Mouse (Mus musculus) stomach, embryonic 16.5 days (tissue): ENCODE measurements around the gene Trim66. TPM values are rescaled to one million over a fixed set of nuclear protein-coding genes. Genes with fewer than 3 reads are reported as not detected.

Source experiments
- ATAC-seq: fragments of 200-750 bp; cut with Nextera tagmentation; 2 replicates; pipeline ENCODE4 v1.8.0; 2017; ENCODE audit warnings: moderate number of reproducible peaks, moderate TSS enrichment; ENCODE audit not compliant: insufficient read depth, low FRiP score
- H3K27ac ChIP-seq: fragments of 300-500 bp; sonication (generic); 2 replicates; pipeline ENCODE4 v1.5.1; 2014; ENCODE audit warnings: low read length
- H3K27me3 ChIP-seq: fragments of 300-500 bp; sonication (generic); 2 replicates; pipeline ENCODE4 v1.6.1; 2014; ENCODE audit warnings: low read length, control low read depth, mixed read lengths; ENCODE audit not compliant: control insufficient read depth, insufficient read depth
- H3K36me3 ChIP-seq: fragments of 300-500 bp; sonication (generic); 2 replicates; pipeline ENCODE4 v1.6.1; 2014; ENCODE audit warnings: low read length; ENCODE audit not compliant: control insufficient read depth, insufficient read depth
- H3K4me1 ChIP-seq: fragments of 300-500 bp; sonication (generic); 2 replicates; pipeline ENCODE4 v1.6.1; 2014; ENCODE audit warnings: low read length, control low read depth, mixed read lengths; ENCODE audit not compliant: control insufficient read depth, insufficient read depth
- H3K4me2 ChIP-seq: fragments of 300-500 bp; sonication (generic); 2 replicates; pipeline ENCODE4 v1.6.1; 2014; ENCODE audit warnings: low read depth, low read length, mixed read lengths
- H3K4me3 ChIP-seq: fragments of 300-500 bp; sonication (generic); replicated peaks from 2 replicates; pipeline ENCODE4 v1.5.1; 2014; ENCODE audit warnings: mild to moderate bottlenecking, low read length
- H3K9ac ChIP-seq: fragments of 300-500 bp; sonication (generic); 2 replicates; pipeline ENCODE4 v1.6.1; 2014; ENCODE audit warnings: low read length
- H3K9me3 ChIP-seq: fragments of 300-500 bp; sonication (generic); replicated peaks from 2 replicates; pipeline ENCODE4 v1.6.1; 2016; ENCODE audit warnings: low read length, control low read depth; ENCODE audit not compliant: control insufficient read depth
- WGBS: fragments of 180-500 bp; shearing (Covaris S2); extraction: QIAGEN DNeasy Blood & Tissue Kit; methylation state at CpG from one replicate; pipeline ENCODE4 v1.1.7; 2014; 5-methylcytosine and 5-hydroxymethylcytosine counted together
- polyA plus RNA-seq: library from polyadenylated mRNA; unstranded; fragments of >200 nt; fragmentation: Nextera tagmentation; extraction: Ambion mirVana; gene quantifications from 2 replicates; pipeline ENCODE4 v1.2.1, GENCODE M21; 2015

Trim66 gene
- polyA plus RNA-seq, 1 experiment from 2014 or later, result 0.09 TPM

DNA sequence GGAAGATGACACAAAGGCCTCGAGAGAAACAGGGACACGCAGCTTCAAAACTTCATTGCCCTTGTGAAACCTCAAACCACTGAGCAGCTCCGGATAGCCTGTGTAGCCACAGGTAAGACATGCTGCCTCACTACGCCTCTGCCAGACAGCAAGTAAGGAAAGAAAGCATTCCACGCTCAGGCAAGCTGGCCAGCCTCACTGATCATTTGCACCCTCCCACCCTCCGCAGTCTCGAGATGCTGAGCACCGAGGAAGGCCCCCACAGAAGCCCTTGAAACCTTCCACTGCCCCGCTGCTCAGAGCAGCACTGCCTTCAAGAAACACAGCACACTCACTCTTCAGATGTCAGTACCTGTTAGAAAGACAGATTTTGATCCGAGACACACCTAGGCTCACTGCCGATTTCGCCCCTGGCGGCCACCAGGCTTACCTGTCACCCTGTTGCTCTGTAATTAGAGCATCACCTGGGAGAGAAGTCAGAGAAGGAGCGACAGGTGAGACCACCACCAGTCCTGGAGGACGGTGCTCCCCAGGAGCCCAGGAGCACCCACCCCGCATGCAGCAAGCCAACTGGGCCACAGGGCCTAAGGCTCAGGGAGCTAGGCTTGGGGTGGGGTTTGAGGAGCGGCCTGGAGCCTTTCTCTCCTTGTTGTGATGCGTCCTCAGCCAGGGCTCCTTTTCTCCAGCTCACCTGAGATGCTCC lies 15.2 kb downstream of the Trim66 start:
- H3K27ac ChIP-seq, result no peak overlapping the region
- no peak overlapping the region for H3K9ac ChIP-seq
- no peaks in the 10 kb centered on the region for H3K9me3 ChIP-seq
- H3K4me2 ChIP-seq, result no peak overlapping the region
- no peaks in the 10 kb centered on the region for H3K36me3 ChIP-seq
- WGBS, result 56% methylated on average over 18 of the region's 18 CpGs
- 0 out of 2 replicates have a peak, but pooled peaks cover 3% of the 10 kb centered on the region for H3K4me1 ChIP-seq
- H3K4me3 ChIP-seq, result no peak overlapping the region
- no peak for ATAC-seq
- no peaks in the 10 kb centered on the region for H3K27me3 ChIP-seq

GRCm38 (mm10) chr7:109484221-109484620 lies 23.7 kb downstream of the Trim66 start:
- no peak overlapping the region for H3K4me3 ChIP-seq

GRCm38 (mm10) chr7:109480765-109481197 lies 27.2 kb downstream of the Trim66 start:
- H3K36me3 ChIP-seq, result no peaks in the 10 kb centered on the region
- H3K4me3 ChIP-seq, result no peak overlapping the region
- no peaks in the 10 kb centered on the region for H3K9me3 ChIP-seq
- 26% methylated on average over 7 of the region's 7 CpGs for WGBS
- no peaks in the 10 kb centered on the region for H3K27me3 ChIP-seq
- ATAC-seq, result no peak; the same call in 1 of the 2 replicates
- peak overlapping the region; percentile 0; the same call in 1 of the 2 replicates for H3K4me2 ChIP-seq
- H3K4me1 ChIP-seq, result no peaks in the 10 kb centered on the region
- H3K9ac ChIP-seq, result no peak overlapping the region
- H3K27ac ChIP-seq, result no peak overlapping the region

More at GRCm38 (mm10) chr7:109484221-109484620, 23.7 kb downstream of the Trim66 start:
- Histone ChIP-seq H3K36me3 (no peaks in the 10 kb centered on the region), H3K4me1 (no peaks in the 10 kb centered on the region), H3K9me3 (no peaks in the 10 kb centered on the region), H3K27ac (no peak overlapping the region), H3K27me3 (no peaks in the 10 kb centered on the region), H3K9ac (no peak overlapping the region), H3K4me2 (no peak overlapping the region)
- WGBS, result 60% methylated on average over 5 of the region's 5 CpGs
- ATAC-seq, result no peak

DNA sequence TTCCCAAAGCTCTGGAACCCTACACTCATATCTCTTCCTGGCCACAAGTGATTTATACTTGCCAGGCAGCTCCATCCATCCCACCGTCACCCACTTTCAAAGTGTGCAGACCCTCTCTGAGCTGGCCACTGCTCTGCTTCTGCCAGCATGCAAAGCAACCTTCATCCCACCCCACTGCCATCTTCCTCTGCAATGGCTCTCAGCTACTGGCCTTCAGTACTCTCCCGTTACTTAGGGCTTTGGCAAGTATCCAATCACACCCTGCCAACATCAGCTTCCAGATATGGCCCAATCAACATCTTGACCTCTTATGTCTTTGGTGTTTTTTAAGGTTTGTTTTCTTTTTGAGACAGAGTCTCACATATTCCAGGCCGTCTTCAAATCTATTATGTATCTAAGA lies 30.0 kb downstream of the Trim66 start:
- no peak overlapping the region for H3K4me3 ChIP-seq
- no peak for ATAC-seq
- H3K27ac ChIP-seq, result no peak overlapping the region
- no peaks in the 10 kb centered on the region for H3K27me3 ChIP-seq
- no peaks in the 10 kb centered on the region for H3K9me3 ChIP-seq
- H3K4me1 ChIP-seq, result no peaks in the 10 kb centered on the region
- H3K36me3 ChIP-seq, result no peaks in the 10 kb centered on the region
- H3K4me2 ChIP-seq, result no peak overlapping the region
- 65% methylated on average over 3 of the region's 3 CpGs for WGBS
- no peak overlapping the region for H3K9ac ChIP-seq

DNA sequence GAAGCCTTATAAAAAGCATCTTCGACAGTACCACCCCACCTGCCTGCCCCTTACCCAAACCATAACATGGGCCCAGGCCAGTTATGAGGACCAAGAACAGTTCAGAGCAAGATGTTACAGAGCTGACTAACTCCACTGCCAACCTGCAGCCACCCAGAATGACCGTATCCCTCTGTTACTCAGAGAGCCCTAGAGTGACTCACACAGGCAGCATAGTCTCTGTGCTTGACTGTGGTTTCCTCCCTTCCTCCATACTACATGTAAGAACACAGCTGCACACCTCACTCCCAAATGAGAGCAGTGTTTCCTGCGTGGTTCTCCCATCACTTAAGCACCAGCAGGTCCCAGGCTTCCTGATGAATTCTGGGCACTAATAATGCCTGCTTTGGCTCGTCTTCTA lies 37.2 kb downstream of the Trim66 start:
- no peak for ATAC-seq
- H3K27ac ChIP-seq, result no peak overlapping the region
- no peaks in the 10 kb centered on the region for H3K4me1 ChIP-seq
- no peaks in the 10 kb centered on the region for H3K27me3 ChIP-seq
- no peak overlapping the region for H3K4me2 ChIP-seq
- WGBS, result 73% methylated on average over 4 of the region's 4 CpGs
- H3K4me3 ChIP-seq, result no peak overlapping the region
- H3K9ac ChIP-seq, result no peak overlapping the region
- no peaks in the 10 kb centered on the region for H3K9me3 ChIP-seq
- H3K36me3 ChIP-seq, result no peaks in the 10 kb centered on the region

DNA sequence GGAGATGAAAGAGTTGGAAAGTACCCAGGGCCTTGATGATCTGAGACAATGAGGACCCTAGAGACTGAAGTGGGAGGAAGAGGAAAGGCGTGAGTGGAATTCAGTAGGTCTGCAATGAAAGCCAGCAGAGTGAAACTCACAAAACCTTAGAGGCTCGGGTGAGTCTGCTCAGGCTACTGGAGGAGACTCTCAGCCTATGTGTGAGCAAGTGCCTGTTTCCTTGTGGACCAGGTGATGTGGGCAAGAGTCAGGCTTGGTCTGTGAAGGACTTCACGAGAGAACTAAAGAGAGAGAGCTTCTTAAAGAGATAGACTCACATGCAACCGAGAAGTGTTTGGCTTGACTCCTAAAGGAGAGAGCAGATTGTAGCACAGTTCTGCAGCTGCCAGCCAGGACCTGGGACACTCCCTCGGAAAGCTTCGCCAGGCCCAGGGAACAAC lies 39.7 kb downstream of the Trim66 start:
- H3K36me3 ChIP-seq, result no peaks in the 10 kb centered on the region
- no peaks in the 10 kb centered on the region for H3K27me3 ChIP-seq
- no peak overlapping the region for H3K4me3 ChIP-seq
- no peak overlapping the region for H3K27ac ChIP-seq
- H3K9me3 ChIP-seq, result no peaks in the 10 kb centered on the region
- WGBS, result 51% methylated on average over 6 of the region's 6 CpGs
- H3K4me1 ChIP-seq, result no peaks in the 10 kb centered on the region
- H3K9ac ChIP-seq, result no peak overlapping the region
- no peak overlapping the region for H3K4me2 ChIP-seq
- ATAC-seq, result no peak

- ATAC-seq, result no peak
- WGBS, result 31% methylated on average over 2 of the region's 2 CpGs
Measured at GRCm38 (mm10) chr7:109467591-109467990, 40.3 kb downstream of the Trim66 start.

GRCm38 (mm10) chr7:109460698-109461097 lies 47.2 kb downstream of the Trim66 start:
- Histone ChIP-seq H3K9ac (no peak overlapping the region), H3K4me1 (no peaks in the 10 kb centered on the region), H3K4me2 (no peak overlapping the region), H3K36me3 (no peaks in the 10 kb centered on the region), H3K4me3 (no peak overlapping the region), H3K27me3 (no peaks in the 10 kb centered on the region), H3K9me3 (no peaks in the 10 kb centered on the region), H3K27ac (no peak overlapping the region)
- WGBS, result 91% methylated on average over 8 of the region's 8 CpGs
- ATAC-seq, result no peak

More at GRCm38 (mm10) chr7:109467591-109467990, 40.3 kb downstream of the Trim66 start:
- Histone ChIP-seq H3K4me3 (no peak overlapping the region), H3K36me3 (no peaks in the 10 kb centered on the region), H3K9ac (no peak overlapping the region), H3K4me1 (no peaks in the 10 kb centered on the region), H3K9me3 (no peaks in the 10 kb centered on the region), H3K27ac (no peak overlapping the region), H3K27me3 (no peaks in the 10 kb centered on the region), H3K4me2 (no peak overlapping the region)

DNA sequence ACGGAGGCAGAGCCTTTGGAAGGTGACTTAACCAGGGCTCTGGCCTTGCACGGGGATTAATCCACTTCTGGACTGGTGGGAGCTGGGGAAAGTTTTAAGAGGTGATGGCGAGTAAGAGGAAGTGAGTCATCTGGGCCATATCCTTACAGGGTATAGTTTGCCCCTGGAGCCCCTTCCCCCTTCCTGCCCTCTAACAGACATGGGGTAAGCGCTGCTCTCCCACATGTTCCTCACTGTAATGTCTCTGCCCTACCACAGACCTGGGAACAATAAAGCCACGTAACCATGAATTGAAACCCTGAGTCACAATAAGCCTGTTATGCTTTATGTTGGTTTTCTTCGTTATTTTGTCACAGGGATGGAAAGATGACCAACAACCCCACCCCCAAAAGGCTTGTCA lies 51.4 kb downstream of the Trim66 start:
- Histone ChIP-seq H3K4me1 (no peaks in the 10 kb centered on the region), H3K27me3 (no peaks in the 10 kb centered on the region), H3K9ac (no peak overlapping the region), H3K36me3 (no peaks in the 10 kb centered on the region), H3K27ac (no peak overlapping the region), H3K9me3 (no peaks in the 10 kb centered on the region), H3K4me2 (no peak overlapping the region), H3K4me3 (no peak overlapping the region)
- no peak for ATAC-seq
- 59% methylated on average over 6 of the region's 6 CpGs for WGBS
